Mouse (Mus musculus) G1E (cell line): ENCODE data around the gene Gm21954. TPM values are rescaled to one million over a fixed set of nuclear protein-coding genes. Genes with fewer than 3 reads are reported as not detected.

Source experiments
- ATAC-seq: 2 replicates; pipeline ENCODE4 v1.8.0; 2016; ENCODE audit warnings: mild to moderate bottlenecking; ENCODE audit not compliant: insufficient number of reproducible peaks, poor library complexity, low FRiP score, severe bottlenecking; ENCODE audit errors: extremely low read depth
- DNase-seq: peaks from one replicate; pipeline ENCODE4 v3.0.0; 2012; ENCODE audit warnings: low spot score
- H3K27me3 ChIP-seq: 2 replicates; pipeline ENCODE4 v1.6.1; 2012; ENCODE audit warnings: mild to moderate bottlenecking, low read length, inconsistent platforms; ENCODE audit not compliant: insufficient read depth
- H3K36me3 ChIP-seq: replicated peaks from 2 replicates; pipeline ENCODE3; 2012; ENCODE audit warnings: mild to moderate bottlenecking, inconsistent platforms
- H3K4me1 ChIP-seq: 2 replicates; pipeline ENCODE4 v1.6.1; 2012; ENCODE audit warnings: low read depth, low read length, inconsistent platforms, mixed read lengths; ENCODE audit not compliant: insufficient read depth
- H3K4me3 ChIP-seq: 2 replicates; pipeline ENCODE4 v1.5.1; 2012; ENCODE audit warnings: low read depth, mild to moderate bottlenecking, inconsistent platforms, low read length, moderate library complexity, mixed read lengths
- H3K9me3 ChIP-seq: replicated peaks from 2 replicates; pipeline ENCODE4 v1.6.1; 2012; ENCODE audit warnings: inconsistent platforms
- CTCF ChIP-seq: IDR thresholded peaks from 2 replicates; pipeline ENCODE4 v1.5.1; 2012; ENCODE audit warnings: low read depth, low read length, inconsistent platforms, mixed read lengths
- GATA1 ChIP-seq: IDR thresholded peaks from 2 replicates; pipeline ENCODE4 v1.6.1; 2012; ENCODE audit warnings: borderline replicate concordance, low read length, inconsistent platforms, mixed read lengths
- GATA2 ChIP-seq: IDR thresholded peaks from 2 replicates; pipeline ENCODE4 v1.6.1; 2012; ENCODE audit warnings: low read depth, low read length, inconsistent platforms, borderline replicate concordance
- POLR2AphosphoS5 ChIP-seq: IDR thresholded peaks from 2 replicates; pipeline ENCODE4 v1.6.1; 2012; ENCODE audit warnings: low read depth, low read length, inconsistent platforms; ENCODE audit not compliant: insufficient replicate concordance
- TAL1 ChIP-seq: conservative IDR thresholded peaks from 2 replicates; pipeline ENCODE4 v1.6.1; 2012; ENCODE audit warnings: low read depth, low read length, inconsistent platforms, mixed read lengths
- polyA plus RNA-seq: library from polyadenylated mRNA; stranded (reverse); fragments of >175 nt; gene quantifications from 2 replicates; pipeline ENCODE4 v1.2.3, GENCODE M21; 2012
- total RNA-seq, 2 experiments: library from RNA; stranded (forward) in 1 of 2; stranded (reverse) in 1 of 2; fragments of 200-1000 nt in 1 of 2; fragments of >200 nt in 1 of 2; fragmentation: Nextera tagmentation in 1 of 2; gene quantifications; 2 replicates each; pipeline ENCODE4 v1.2.3; 2014 to 2017

Gm21954 gene
- total and polyA plus RNA-seq, 3 experiments: not detected

- Histone ChIP-seq H3K36me3 (no peaks in the 10 kb centered on the region), H3K9me3 (peaks cover 38% of the 10 kb centered on the region), H3K4me3 (no peak overlapping the region), H3K27me3 (no peaks in the 10 kb centered on the region), H3K4me1 (no peaks in the 10 kb centered on the region)
- ATAC-seq (no peak), DNase-seq (no peak)
- no peak for TF ChIP-seq GATA2
These were observed 38.2 kb upstream of the Gm21954 start for GRCm38 (mm10) chr3:55510198-55510597.

- no peaks in the 10 kb centered on the region for H3K4me1 ChIP-seq
These were observed 27.3 kb upstream of the Gm21954 start for GRCm38 (mm10) chr3:55499298-55499697.

GRCm38 (mm10) chr3:55496462-55496941 lies 24.5 kb upstream of the Gm21954 start:
- DNase-seq (no peak), ATAC-seq (no peak)
- Histone ChIP-seq H3K4me1 (no peaks in the 10 kb centered on the region), H3K27me3 (no peaks in the 10 kb centered on the region), H3K36me3 (no peaks in the 10 kb centered on the region), H3K4me3 (no peak overlapping the region), H3K9me3 (peaks cover 19% of the 10 kb centered on the region)
- TF ChIP-seq GATA2: no peak
- TF ChIP-seq POLR2AphosphoS5: no peak
- no peak for TF ChIP-seq TAL1
- TF ChIP-seq CTCF: no peak
- no peak for TF ChIP-seq GATA1

More at GRCm38 (mm10) chr3:55499298-55499697, 27.3 kb upstream of the Gm21954 start:
- DNase-seq: no peak
- no peaks in the 10 kb centered on the region for H3K36me3 ChIP-seq
- no peak for ATAC-seq
- H3K9me3 ChIP-seq: peaks cover 21% of the 10 kb centered on the region
- no peaks in the 10 kb centered on the region for H3K27me3 ChIP-seq
- no peak overlapping the region for H3K4me3 ChIP-seq
- TF ChIP-seq GATA2: no peak
- TF ChIP-seq TAL1: no peak
- no peak for TF ChIP-seq POLR2AphosphoS5
- no peak for TF ChIP-seq CTCF
- no peak for TF ChIP-seq GATA1

- DNase-seq (no peak), ATAC-seq (no peak)
- H3K9me3 ChIP-seq: peaks cover 19% of the 10 kb centered on the region
- no peak overlapping the region for H3K4me3 ChIP-seq
- no peaks in the 10 kb centered on the region for H3K4me1 ChIP-seq
- TF ChIP-seq GATA1: no peak
- TF ChIP-seq TAL1: no peak
- TF ChIP-seq CTCF: no peak
- TF ChIP-seq GATA2: no peak
- TF ChIP-seq POLR2AphosphoS5: no peak
- no peaks in the 10 kb centered on the region for H3K27me3 ChIP-seq
- H3K36me3 ChIP-seq: no peaks in the 10 kb centered on the region
These were observed 23.9 kb upstream of the Gm21954 start for GRCm38 (mm10) chr3:55495866-55496265.

GRCm38 (mm10) chr3:55495231-55495630 lies 23.2 kb upstream of the Gm21954 start:
- Histone ChIP-seq H3K36me3 (no peaks in the 10 kb centered on the region), H3K27me3 (no peaks in the 10 kb centered on the region), H3K9me3 (peaks cover 19% of the 10 kb centered on the region), H3K4me1 (no peaks in the 10 kb centered on the region), H3K4me3 (no peak overlapping the region)
- TF ChIP-seq TAL1 (no peak), GATA2 (no peak), CTCF (no peak), POLR2AphosphoS5 (no peak), GATA1 (no peak)
- no peak for ATAC-seq
- no peak for DNase-seq

GRCm38 (mm10) chr3:55494348-55494747 lies 22.3 kb upstream of the Gm21954 start:
- no peaks in the 10 kb centered on the region for H3K27me3 ChIP-seq
- ATAC-seq (no peak), DNase-seq (no peak)
- no peaks in the 10 kb centered on the region for H3K4me1 ChIP-seq
- no peak for TF ChIP-seq GATA2
- no peak for TF ChIP-seq TAL1
- no peak for TF ChIP-seq POLR2AphosphoS5
- TF ChIP-seq CTCF: no peak
- no peak for TF ChIP-seq GATA1
- H3K9me3 ChIP-seq: peaks cover 21% of the 10 kb centered on the region
- H3K4me3 ChIP-seq: no peak overlapping the region
- no peaks in the 10 kb centered on the region for H3K36me3 ChIP-seq
